In genomic region chr15:97831987-97832640, GRCm38 (mm10) we compare ENCODE assay signal across 8 mouse cellular contexts. TPM values are rescaled to one million over a fixed set of nuclear protein-coding genes. Genes with fewer than 3 reads are reported as not detected.
DNase-seq lines count a peak whose midpoint lies in the region; ATAC-seq and TF ChIP-seq lines count a peak whose summit lies in the region.

No protein-coding gene starts in this region.

- TF ChIP-seq CTCF in liver, embryonic 14.5 days (IDR thresholded peaks at IDR 0.05; ENCODE audit: low read depth) = no peak

- peaks cover 2% of the 10 kb centered on the region; the same call in 1 of the 2 replicates for H3K27me3 ChIP-seq in forebrain, embryonic 11.5 days (ENCODE audit: control insufficient read depth, insufficient read depth, low read length)
- no peaks in the 10 kb centered on the region for H3K27me3 ChIP-seq in hindbrain, embryonic 14.5 days (ENCODE audit: control insufficient read depth, insufficient read depth, low read length)
- peaks cover 4% of the 10 kb centered on the region for H3K27me3 ChIP-seq in liver, embryonic 14.5 days (ENCODE audit: control insufficient read depth, insufficient read depth, low read length)
- no peaks in the 10 kb centered on the region; the same call in 1 of the 2 replicates for H3K27me3 ChIP-seq in neural tube, embryonic 13.5 days

- no peak for TF ChIP-seq EP300 in liver, embryonic 14.5 days (IDR thresholded peaks at IDR 0.05; ENCODE audit: low read depth)

- ATAC-seq in forebrain, embryonic 11.5 days (replicated peaks; ENCODE audit: low FRiP score) = no peak
- no peak for ATAC-seq in hindbrain, embryonic 14.5 days (ENCODE audit: low FRiP score)
- no peak for ATAC-seq in liver, embryonic 14.5 days (ENCODE audit: insufficient read depth)
- ATAC-seq in neural tube, embryonic 13.5 days (ENCODE audit: low read depth) = no peak; the same call in 1 of the 2 replicates

- H3K4me1 ChIP-seq in forebrain, embryonic 11.5 days (replicated peaks; ENCODE audit: control insufficient read depth, insufficient read depth, low read length) = peaks cover 20% of the 10 kb centered on the region; the same call in 1 of the 2 replicates
- peaks cover 44% of the 10 kb centered on the region for H3K4me1 ChIP-seq in hindbrain, embryonic 14.5 days (replicated peaks; ENCODE audit: control insufficient read depth, insufficient read depth, low read length)
- peaks cover 0 to 27% of the 10 kb centered on the region in 2 experiments; a peak in 3 of 4 replicates for H3K4me1 ChIP-seq in liver, embryonic 14.5 days (replicated peaks; ENCODE audit: control insufficient read depth in 2 of 2, insufficient read depth in 2 of 2, low read length in 1 of 2)
- H3K4me1 ChIP-seq in neural tube, embryonic 13.5 days (replicated peaks) = peaks cover 52% of the 10 kb centered on the region

- peak overlapping the region; percentile 81 for H3K4me2 ChIP-seq in forebrain, embryonic 11.5 days (ENCODE audit: low read depth, low read length, severe bottlenecking)
- H3K4me2 ChIP-seq in hindbrain, embryonic 14.5 days (replicated peaks) = peak overlapping the region; percentile 86
- H3K4me2 ChIP-seq in liver, embryonic 14.5 days (ENCODE audit: low read depth) = peak overlapping the region; percentile 67
- H3K4me2 ChIP-seq in neural tube, embryonic 13.5 days = peak overlapping the region; percentile 73

- no peaks in the 10 kb centered on the region for H3K36me3 ChIP-seq in forebrain, embryonic 11.5 days (ENCODE audit: control insufficient read depth, insufficient read depth, low read length)
- no peaks in the 10 kb centered on the region for H3K36me3 ChIP-seq in hindbrain, embryonic 14.5 days (replicated peaks; ENCODE audit: control insufficient read depth, insufficient read depth)
- H3K36me3 ChIP-seq in liver, embryonic 14.5 days (replicated peaks; ENCODE audit: control insufficient read depth, insufficient read depth, low read depth) = no peaks in the 10 kb centered on the region
- no peaks in the 10 kb centered on the region for H3K36me3 ChIP-seq in neural tube, embryonic 13.5 days

- peak overlapping the region; percentile 89 for H3K4me3 ChIP-seq in forebrain, embryonic 11.5 days (ENCODE audit: low read depth, low read length)
- peak overlapping the region; percentile 88 for H3K4me3 ChIP-seq in hindbrain, embryonic 14.5 days (replicated peaks; ENCODE audit: low read length)
- peak overlapping the region; percentile 64 to 71 for H3K4me3 ChIP-seq in liver, embryonic 14.5 days (ENCODE audit: insufficient read depth in 1 of 2, low read depth in 2 of 2, low read length in 2 of 2)
- peak overlapping the region; percentile 83 for H3K4me3 ChIP-seq in neural tube, embryonic 13.5 days

- H3K9ac ChIP-seq in forebrain, embryonic 11.5 days (ENCODE audit: low read length) = peak overlapping the region; percentile 98
- H3K9ac ChIP-seq in hindbrain, embryonic 14.5 days = peak overlapping the region; percentile 98
- H3K9ac ChIP-seq in liver, embryonic 14.5 days (replicated peaks) = peak overlapping the region; percentile 44
- H3K9ac ChIP-seq in neural tube, embryonic 13.5 days = peak overlapping the region; percentile 100

- WGBS in forebrain, embryonic 11.5 days = 5% methylated on average over 10 of the region's 10 CpGs
- 6% methylated on average over 10 of the region's 10 CpGs for WGBS in hindbrain, embryonic 14.5 days
- WGBS in liver, embryonic 14.5 days (ENCODE audit: insufficient replicate concordance) = 26% methylated on average over 9 of the region's 10 CpGs
- 12% methylated on average over 10 of the region's 10 CpGs for WGBS in neural tube, embryonic 13.5 days

- peak; percentile 33 for DNase-seq in right cerebral cortex, postnatal 4 days
- no peak for DNase-seq in right cerebral cortex, adult 18-20 months
- DNase-seq in forebrain, embryonic 11.5 days (ENCODE audit: low spot score) = no peak
- DNase-seq in hindbrain, embryonic 14.5 days (ENCODE audit: low spot score) = no peak
- no peak for DNase-seq in liver, embryonic 14.5 days (ENCODE audit: low read depth in 3 of 3, low spot score in 3 of 3)
- DNase-seq in urinary bladder, adult 2 months (ENCODE audit: low spot score) = no peak
- no peak for DNase-seq in cerebellum, postnatal 14 days

- no peak overlapping the region for H3K27ac ChIP-seq in forebrain, embryonic 11.5 days (ENCODE audit: low read depth, low read length)
- peak overlapping the region; percentile 98 for H3K27ac ChIP-seq in hindbrain, embryonic 14.5 days
- H3K27ac ChIP-seq in liver, embryonic 14.5 days = no peak overlapping the region
- H3K27ac ChIP-seq in neural tube, embryonic 13.5 days (replicated peaks) = peak overlapping the region; percentile 93

- H3K9me3 ChIP-seq in forebrain, embryonic 11.5 days (ENCODE audit: control insufficient read depth, low read length) = no peaks in the 10 kb centered on the region
- H3K9me3 ChIP-seq in hindbrain, embryonic 14.5 days (ENCODE audit: control insufficient read depth, low read length) = no peaks in the 10 kb centered on the region
- H3K9me3 ChIP-seq in liver, embryonic 14.5 days (ENCODE audit: control insufficient read depth, low read length) = no peaks in the 10 kb centered on the region
- H3K9me3 ChIP-seq in neural tube, embryonic 13.5 days = no peaks in the 10 kb centered on the region

RNA-seq across cellular contexts. Expression of gene Hdac7, which starts 12.2 kb away (rescaled TPM):
- 23.9 and 26.4 TPM in 2 replicates for polyA plus RNA-seq in forebrain, embryonic 11.5 days (2014; fragmentation: Nextera tagmentation; extraction: Ambion mirVana)
- 23.7 and 28.0 TPM in 2 replicates for polyA plus RNA-seq in hindbrain, embryonic 14.5 days (2014; fragmentation: Nextera tagmentation; extraction: Ambion mirVana)
- 8.6 and 11.3 TPM in 2 replicates for polyA plus RNA-seq in liver, embryonic 14.5 days (2012; rRNA removed)
- 4.7 and 6.6 TPM in 2 replicates for polyA plus RNA-seq in liver, embryonic 14.5 days (2014; fragmentation: Nextera tagmentation; extraction: Ambion mirVana)
- 24.9 and 26.1 TPM in 2 replicates for polyA plus RNA-seq in neural tube, embryonic 13.5 days (2015; fragmentation: Nextera tagmentation; extraction: Ambion mirVana)
- polyA plus RNA-seq in urinary bladder, adult 2 months (2012; rRNA removed) = 45.3 and 45.8 TPM in 2 replicates

RNA-seq across cellular contexts. Expression of gene Slc48a1, which starts 53.8 kb away (rescaled TPM):
- 32.1 and 32.9 TPM in 2 replicates for polyA plus RNA-seq in forebrain, embryonic 11.5 days (2014; fragmentation: Nextera tagmentation; extraction: Ambion mirVana)
- polyA plus RNA-seq in hindbrain, embryonic 14.5 days (2014; fragmentation: Nextera tagmentation; extraction: Ambion mirVana) = 92.6 and 101 TPM in 2 replicates
- polyA plus RNA-seq in liver, embryonic 14.5 days (2012; rRNA removed) = 35.0 and 47.8 TPM in 2 replicates
- polyA plus RNA-seq in liver, embryonic 14.5 days (2014; fragmentation: Nextera tagmentation; extraction: Ambion mirVana) = 73.9 and 74.7 TPM in 2 replicates
- 54.5 and 66.0 TPM in 2 replicates for polyA plus RNA-seq in neural tube, embryonic 13.5 days (2015; fragmentation: Nextera tagmentation; extraction: Ambion mirVana)
- polyA plus RNA-seq in urinary bladder, adult 2 months (2012; rRNA removed) = 72.4 and 91.1 TPM in 2 replicates

Comparison
In these comparisons a context has a peak if more than half of its experiments do, and no peak if none do; other contexts are left out.
1. H3K27ac ChIP-seq: peak in hindbrain, embryonic 14.5 days (single experiment) and neural tube, embryonic 13.5 days (single experiment); none in forebrain, embryonic 11.5 days (single experiment) and liver, embryonic 14.5 days (single experiment).
2. H3K9ac ChIP-seq: peak in every context shown above with its lines; median percentile 100 in neural tube, embryonic 13.5 days; 98 in forebrain, embryonic 11.5 days; 98 in hindbrain, embryonic 14.5 days; 44 in liver, embryonic 14.5 days.
3. Peak in every context shown above with its lines, with median percentiles within 50 percentile points of each other: H3K4me2 ChIP-seq and H3K4me3 ChIP-seq.